Mouse (Mus musculus) liver, embryonic 12.5 days (tissue): ENCODE results near the gene Sae1. TPM values are rescaled to one million over a fixed set of nuclear protein-coding genes. Genes with fewer than 3 reads are reported as not detected.
A peak's percentile ranks its signal among the peaks of the same experiment; 100 is the strongest.

Experiments
- ATAC-seq: fragments of 200-750 bp; cut with Nextera tagmentation; 2 replicates; pipeline ENCODE4 v1.8.0; 2017; ENCODE audit warnings: moderate number of reproducible peaks, mild to moderate bottlenecking, moderate library complexity
- H3K27ac ChIP-seq: fragments of 300-500 bp; sonication (generic); 2 replicates; pipeline ENCODE4 v1.5.1; 2016; ENCODE audit warnings: mild to moderate bottlenecking
- H3K27me3 ChIP-seq: fragments of 300-500 bp; sonication (generic); replicated peaks from 2 replicates; pipeline ENCODE4 v1.6.1; 2016; ENCODE audit warnings: mild to moderate bottlenecking, moderate library complexity
- H3K36me3 ChIP-seq: fragments of 300-500 bp; sonication (generic); 2 replicates; pipeline ENCODE4 v1.6.1; 2016; ENCODE audit warnings: mild to moderate bottlenecking, moderate library complexity
- H3K4me1 ChIP-seq: fragments of 300-500 bp; sonication (generic); 2 replicates; pipeline ENCODE4 v1.6.1; 2016
- H3K4me2 ChIP-seq: fragments of 300-500 bp; sonication (generic); 2 replicates; pipeline ENCODE4 v1.6.1; 2016; ENCODE audit warnings: mild to moderate bottlenecking, moderate library complexity
- H3K4me3 ChIP-seq: fragments of 300-500 bp; sonication (generic); 2 replicates; pipeline ENCODE4 v1.5.1; 2016; ENCODE audit warnings: mild to moderate bottlenecking, moderate library complexity
- H3K9ac ChIP-seq: fragments of 300-500 bp; sonication (generic); 2 replicates; pipeline ENCODE4 v1.6.1; 2016; ENCODE audit warnings: mild to moderate bottlenecking, moderate library complexity
- H3K9me3 ChIP-seq: fragments of 300-500 bp; sonication (generic); replicated peaks from 2 replicates; pipeline ENCODE4 v1.6.1; 2016; ENCODE audit warnings: mild to moderate bottlenecking, moderate library complexity
- WGBS: fragments of 180-500 bp; shearing (Covaris S2); methylation state at CpG from one replicate; pipeline ENCODE4 v1.1.7; 2016; ENCODE audit not compliant: insufficient replicate concordance; 5-methylcytosine and 5-hydroxymethylcytosine counted together
- polyA plus RNA-seq: library from polyadenylated mRNA; unstranded; fragments of >200 nt; fragmentation: Nextera tagmentation; extraction: Ambion mirVana; gene quantifications from 2 replicates; pipeline ENCODE4 v1.2.1, GENCODE M21; 2016

Gene Sae1
- polyA plus RNA-seq, 1 experiment from 2014 or later: 187 TPM

- peak overlapping the region; percentile 96 for H3K27ac ChIP-seq
- no peak for ATAC-seq
- no peaks in the 10 kb centered on the region for H3K27me3 ChIP-seq
- H3K9ac ChIP-seq: no peak overlapping the region
- H3K4me1 ChIP-seq: peaks cover 35% of the 10 kb centered on the region
- WGBS: 70% methylated on average over 9 of the region's 9 CpGs
- peak overlapping the region; percentile 90 for H3K4me2 ChIP-seq
- peaks cover 46% of the 10 kb centered on the region for H3K36me3 ChIP-seq
- H3K4me3 ChIP-seq: peak overlapping the region; percentile 79
- H3K9me3 ChIP-seq: no peaks in the 10 kb centered on the region
Measured at GRCm38 (mm10) chr7:16284904-16285303, 102.7 kb downstream of the Sae1 start.

GRCm38 (mm10) chr7:16284001-16284400, 103.6 kb downstream of the Sae1 start:
- Histone ChIP-seq H3K27ac (0 out of 2 replicates have a peak overlapping the region, but pooled peaks have one; percentile 96), H3K36me3 (peaks cover 53% of the 10 kb centered on the region), H3K9ac (no peak overlapping the region), H3K4me2 (no peak overlapping the region), H3K4me1 (peaks cover 35% of the 10 kb centered on the region), H3K4me3 (no peak overlapping the region), H3K27me3 (no peaks in the 10 kb centered on the region), H3K9me3 (no peaks in the 10 kb centered on the region)
- WGBS: 85% methylated on average over 8 of the region's 8 CpGs
- ATAC-seq: no peak

- peaks cover 30% of the 10 kb centered on the region for H3K4me1 ChIP-seq
Measured at GRCm38 (mm10) chr7:16282334-16282733, 105.3 kb downstream of the Sae1 start.

GRCm38 (mm10) chr7:16280721-16281120, 106.9 kb downstream of the Sae1 start:
- Histone ChIP-seq H3K9me3 (no peaks in the 10 kb centered on the region), H3K36me3 (peaks cover 86% of the 10 kb centered on the region), H3K9ac (no peak overlapping the region), H3K4me3 (no peak overlapping the region), H3K27ac (no peak overlapping the region), H3K4me2 (no peak overlapping the region), H3K27me3 (no peaks in the 10 kb centered on the region), H3K4me1 (peaks cover 41% of the 10 kb centered on the region)
- WGBS: 87% methylated on average over 11 of the region's 11 CpGs
- ATAC-seq: no peak

More at GRCm38 (mm10) chr7:16282334-16282733, 105.3 kb downstream of the Sae1 start:
- Histone ChIP-seq H3K4me3 (no peak overlapping the region), H3K27me3 (no peaks in the 10 kb centered on the region), H3K9me3 (no peaks in the 10 kb centered on the region), H3K27ac (no peak overlapping the region), H3K9ac (no peak overlapping the region), H3K4me2 (no peak overlapping the region), H3K36me3 (peaks cover 70% of the 10 kb centered on the region)
- ATAC-seq: no peak
- 83% methylated on average over 13 of the region's 13 CpGs for WGBS

- 0 out of 2 replicates have a peak, but pooled peaks have one; percentile 7 for ATAC-seq
- peak overlapping the region; percentile 88 for H3K9ac ChIP-seq
- no peaks in the 10 kb centered on the region for H3K27me3 ChIP-seq
- H3K9me3 ChIP-seq: no peaks in the 10 kb centered on the region
- 54% methylated on average over 10 of the region's 10 CpGs for whole genome bisulfite sequencing
- peaks cover 58% of the 10 kb centered on the region for H3K4me1 ChIP-seq
- H3K4me3 ChIP-seq: peak overlapping the region; percentile 82
- peak overlapping the region; percentile 98 for H3K27ac ChIP-seq
- H3K36me3 ChIP-seq: peaks cover 58% of the 10 kb centered on the region
- peak overlapping the region; percentile 99 for H3K4me2 ChIP-seq
Measured at GRCm38 (mm10) chr7:16274922-16275890, 112.4 kb downstream of the Sae1 start.

- Histone ChIP-seq H3K27me3 (no peaks in the 10 kb centered on the region), H3K4me2 (peak overlapping the region; percentile 99), H3K9ac (peak overlapping the region; percentile 88), H3K9me3 (no peaks in the 10 kb centered on the region), H3K4me3 (peak overlapping the region; percentile 82), H3K4me1 (peaks cover 60% of the 10 kb centered on the region), H3K36me3 (peaks cover 46% of the 10 kb centered on the region), H3K27ac (peak overlapping the region; percentile 98)
- ATAC-seq: peak; percentile 85
- WGBS: under 1% methylated on average over 18 of the region's 18 CpGs
Measured at GRCm38 (mm10) chr7:16273766-16274140, 113.9 kb downstream of the Sae1 start.

GRCm38 (mm10) chr7:16273081-16273765, 114.4 kb downstream of the Sae1 start, which contains the start of gene Inafm1:
Gene Inafm1 (minus strand): TSS chr7:16273617.
- ATAC-seq: peak; percentile 73
- Histone ChIP-seq H3K36me3 (peaks cover 40% of the 10 kb centered on the region), H3K27ac (peak within 1 kb of the TSS; percentile 98), H3K9me3 (no peaks in the 10 kb centered on the region), H3K4me2 (peak within 1 kb of the TSS; percentile 99), H3K4me3 (peak within 1 kb of the TSS; percentile 82), H3K27me3 (no peaks in the 10 kb centered on the region), H3K9ac (peak within 1 kb of the TSS; percentile 88), H3K4me1 (peaks cover 60% of the 10 kb centered on the region)
- under 1% methylated on average over 47 of the region's 49 CpGs for WGBS

- Histone ChIP-seq H3K36me3 (peaks cover 35% of the 10 kb centered on the region), H3K27ac (peak overlapping the region; percentile 98), H3K4me1 (peaks cover 60% of the 10 kb centered on the region), H3K27me3 (no peaks in the 10 kb centered on the region), H3K4me2 (peak overlapping the region; percentile 99), H3K9ac (peak overlapping the region; percentile 88), H3K4me3 (peak overlapping the region; percentile 82), H3K9me3 (no peaks in the 10 kb centered on the region)
- ATAC-seq: peak; percentile 77
- WGBS: under 1% methylated on average over 46 of the region's 46 CpGs
Measured at GRCm38 (mm10) chr7:16272681-16273080, 114.9 kb downstream of the Sae1 start.

- 82% methylated on average over 1 of the region's 1 CpGs for WGBS
- Histone ChIP-seq H3K27me3 (no peaks in the 10 kb centered on the region), H3K27ac (no peak overlapping the region), H3K9me3 (no peaks in the 10 kb centered on the region), H3K36me3 (peaks cover 19% of the 10 kb centered on the region), H3K9ac (peak overlapping the region; percentile 88; the same call in 1 of the 2 replicates), H3K4me3 (no peak overlapping the region), H3K4me2 (no peak overlapping the region), H3K4me1 (peaks cover 48% of the 10 kb centered on the region)
- ATAC-seq: no peak
Measured at GRCm38 (mm10) chr7:16271139-16271538, 116.5 kb downstream of the Sae1 start.
